Mouse (Mus musculus): ENCODE results near the gene Twf1. TPM values are rescaled to one million over a fixed set of nuclear protein-coding genes. Genes with fewer than 3 reads are reported as not detected.

Gene Twf1
- polyA plus RNA-seq (2014; fragmentation: Nextera tagmentation; extraction: Ambion mirVana): 113 and 115 TPM in 2 replicates

- H3K36me3 ChIP-seq (ENCODE audit: control insufficient read depth, insufficient read depth, low read length): no peaks in the 10 kb centered on the region
- H3K9me3 ChIP-seq (ENCODE audit: control insufficient read depth, low read length): no peaks in the 10 kb centered on the region
- DNase-seq (ENCODE audit: low spot score): peak; percentile 98
- under 1% methylated on average over 65 of the region's 70 CpGs for WGBS
- peak within 1 kb of the TSS; percentile 89 for H3K4me3 ChIP-seq (ENCODE audit: low read depth, low read length)
- peak within 1 kb of the TSS; percentile 71 for H3K4me2 ChIP-seq (replicated peaks; ENCODE audit: low read depth, low read length)
- peak; percentile 99 for ATAC-seq (ENCODE audit: low FRiP score)
- peak within 1 kb of the TSS; percentile 94 for H3K9ac ChIP-seq (ENCODE audit: low read depth, low read length)
- H3K27ac ChIP-seq (ENCODE audit: low read depth, low read length): peak within 1 kb of the TSS; percentile 70
- H3K27me3 ChIP-seq (ENCODE audit: control insufficient read depth, insufficient read depth, low read length): no peaks in the 10 kb centered on the region
- H3K4me1 ChIP-seq (replicated peaks; ENCODE audit: control insufficient read depth, insufficient read depth, low read length): no peaks in the 10 kb centered on the region
Measured at GRCm38 (mm10) chr15:94589219-94590075, at the start of gene Twf1. Twf1 (minus strand) TSS chr15:94589889.

DNA sequence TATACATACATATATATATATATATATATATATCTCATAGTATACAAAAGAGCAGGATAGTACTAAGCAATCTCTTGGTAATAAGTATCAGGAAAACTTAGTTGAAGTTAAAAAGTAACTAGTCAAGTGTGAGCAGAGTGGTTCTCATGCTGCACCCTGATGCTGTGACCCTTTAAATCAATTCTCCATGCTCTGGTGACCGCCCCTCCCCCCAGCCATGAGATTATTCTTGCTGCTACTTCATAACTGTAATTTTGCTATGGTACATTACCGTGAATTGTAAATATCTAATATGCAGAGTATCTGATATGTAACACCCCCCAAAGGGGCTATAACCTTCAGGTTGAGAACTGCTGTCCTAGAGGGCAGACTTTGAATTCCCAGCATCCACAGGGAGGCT lies 49.4 kb upstream of the Twf1 start:
- no peak overlapping the region for H3K4me2 ChIP-seq (replicated peaks; ENCODE audit: low read depth, low read length)
- WGBS: 87% methylated on average over 2 of the region's 2 CpGs
- no peaks in the 10 kb centered on the region for H3K27me3 ChIP-seq (ENCODE audit: control insufficient read depth, insufficient read depth, low read length)
- H3K36me3 ChIP-seq (ENCODE audit: control insufficient read depth, insufficient read depth, low read length): no peaks in the 10 kb centered on the region
- ATAC-seq (ENCODE audit: low FRiP score) (no peak), DNase-seq (ENCODE audit: low spot score) (no peak)
- H3K4me1 ChIP-seq (replicated peaks; ENCODE audit: control insufficient read depth, insufficient read depth, low read length): no peaks in the 10 kb centered on the region
- H3K9me3 ChIP-seq (ENCODE audit: control insufficient read depth, low read length): no peaks in the 10 kb centered on the region
- H3K9ac ChIP-seq (ENCODE audit: low read depth, low read length): no peak overlapping the region
- H3K4me3 ChIP-seq (ENCODE audit: low read depth, low read length): no peak overlapping the region
- H3K27ac ChIP-seq (ENCODE audit: low read depth, low read length): no peak overlapping the region

- ATAC-seq (ENCODE audit: low FRiP score): no peak
- Histone ChIP-seq H3K4me3 (ENCODE audit: low read depth, low read length) (no peak overlapping the region), H3K4me1 (replicated peaks; ENCODE audit: control insufficient read depth, insufficient read depth, low read length) (no peaks in the 10 kb centered on the region), H3K9me3 (ENCODE audit: control insufficient read depth, low read length) (no peaks in the 10 kb centered on the region), H3K27ac (ENCODE audit: low read depth, low read length) (no peak overlapping the region), H3K4me2 (replicated peaks; ENCODE audit: low read depth, low read length) (no peak overlapping the region), H3K9ac (ENCODE audit: low read depth, low read length) (no peak overlapping the region), H3K36me3 (ENCODE audit: control insufficient read depth, insufficient read depth, low read length) (no peaks in the 10 kb centered on the region), H3K27me3 (ENCODE audit: control insufficient read depth, insufficient read depth, low read length) (no peaks in the 10 kb centered on the region)
- 85% methylated on average over 2 of the region's 2 CpGs for WGBS
- DNase-seq (ENCODE audit: low spot score): no peak
Measured at GRCm38 (mm10) chr15:94638207-94638606, 48.5 kb upstream of the Twf1 start.

- WGBS: 77% methylated on average over 11 of the region's 11 CpGs
- no peak for DNase-seq (ENCODE audit: low spot score)
Measured at GRCm38 (mm10) chr15:94634524-94634923, 44.8 kb upstream of the Twf1 start.

DNA sequence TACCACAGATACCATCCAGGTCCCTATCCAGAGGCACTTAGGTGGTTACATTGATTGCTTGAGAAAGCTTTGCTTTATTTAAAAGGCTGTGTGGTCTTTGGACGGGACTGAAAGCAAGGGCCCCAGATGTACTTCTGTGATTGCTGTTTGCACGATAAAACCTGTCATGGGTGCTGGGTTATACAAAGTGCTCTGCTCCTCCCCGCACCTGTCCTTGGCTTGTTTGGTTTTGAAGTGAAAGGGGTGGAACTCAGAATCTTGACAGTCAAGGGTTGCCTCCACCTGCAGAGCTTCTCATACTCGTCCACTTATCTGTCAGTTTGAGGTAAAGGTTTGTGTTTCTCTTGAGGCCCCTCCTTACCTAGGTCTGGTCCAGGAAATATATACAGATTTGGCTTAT lies 40.9 kb upstream of the Twf1 start:
- ATAC-seq (ENCODE audit: low FRiP score) (no peak), DNase-seq (ENCODE audit: low spot score) (no peak)
- no peak overlapping the region for H3K27ac ChIP-seq (ENCODE audit: low read depth, low read length)
- WGBS: 78% methylated on average over 4 of the region's 4 CpGs
- no peaks in the 10 kb centered on the region for H3K36me3 ChIP-seq (ENCODE audit: control insufficient read depth, insufficient read depth, low read length)
- no peak overlapping the region for H3K4me2 ChIP-seq (replicated peaks; ENCODE audit: low read depth, low read length)
- H3K4me3 ChIP-seq (ENCODE audit: low read depth, low read length): no peak overlapping the region
- H3K27me3 ChIP-seq (ENCODE audit: control insufficient read depth, insufficient read depth, low read length): no peaks in the 10 kb centered on the region
- no peaks in the 10 kb centered on the region for H3K9me3 ChIP-seq (ENCODE audit: control insufficient read depth, low read length)
- no peak overlapping the region for H3K9ac ChIP-seq (ENCODE audit: low read depth, low read length)
- H3K4me1 ChIP-seq (replicated peaks; ENCODE audit: control insufficient read depth, insufficient read depth, low read length): no peaks in the 10 kb centered on the region

More at GRCm38 (mm10) chr15:94634524-94634923, 44.8 kb upstream of the Twf1 start:
- Histone ChIP-seq H3K4me3 (ENCODE audit: low read depth, low read length) (no peak overlapping the region), H3K27me3 (ENCODE audit: control insufficient read depth, insufficient read depth, low read length) (no peaks in the 10 kb centered on the region), H3K27ac (ENCODE audit: low read depth, low read length) (no peak overlapping the region), H3K4me2 (replicated peaks; ENCODE audit: low read depth, low read length) (no peak overlapping the region), H3K9me3 (ENCODE audit: control insufficient read depth, low read length) (no peaks in the 10 kb centered on the region), H3K9ac (ENCODE audit: low read depth, low read length) (no peak overlapping the region), H3K36me3 (ENCODE audit: control insufficient read depth, insufficient read depth, low read length) (no peaks in the 10 kb centered on the region), H3K4me1 (replicated peaks; ENCODE audit: control insufficient read depth, insufficient read depth, low read length) (no peaks in the 10 kb centered on the region)
- ATAC-seq (ENCODE audit: low FRiP score): no peak

DNA sequence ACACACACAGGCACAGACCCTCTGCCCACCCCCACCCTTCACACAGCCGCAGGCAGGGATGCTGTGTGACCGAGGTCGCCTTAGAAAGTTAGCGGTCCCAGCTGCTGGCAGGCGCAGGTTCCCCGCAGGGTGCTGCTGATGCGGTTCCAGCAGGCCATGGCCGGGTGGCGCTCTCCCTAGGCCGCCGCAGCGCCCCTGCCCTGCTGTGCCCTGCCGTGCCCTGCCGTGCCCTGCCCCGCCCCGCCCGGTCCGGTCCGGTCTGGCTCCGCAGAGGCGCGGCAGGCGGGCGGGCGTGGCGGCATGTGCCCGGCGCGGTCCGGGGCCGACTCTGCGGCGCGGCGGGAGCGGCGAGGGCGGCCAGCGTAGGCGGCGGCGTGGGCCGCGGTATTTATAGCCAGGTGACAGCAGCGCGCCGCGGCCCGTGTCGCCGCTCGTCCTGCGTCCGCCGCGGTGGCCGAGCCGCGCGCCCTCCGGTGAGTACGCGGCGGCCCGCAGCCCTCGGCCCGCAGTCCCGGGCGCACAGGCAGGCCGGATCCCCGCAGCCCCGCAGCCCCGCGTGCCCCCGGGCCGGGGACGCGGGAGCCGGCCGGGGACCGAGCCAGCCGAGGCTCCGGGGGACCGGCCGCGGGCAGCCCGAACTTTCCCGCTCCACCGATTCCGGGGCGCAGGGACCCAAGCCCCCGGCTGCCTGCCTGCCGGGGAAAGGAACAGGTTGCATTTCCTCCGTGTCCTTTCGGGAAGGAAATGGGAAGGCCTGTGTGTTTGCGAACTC lies 39.3 kb upstream of the Twf1 start, which contains the start of gene Tmem117:
Gene Tmem117 (plus strand): TSS at position 403 of the 772 bp plus-strand sequence.
- H3K4me3 ChIP-seq (ENCODE audit: low read depth, low read length): peak within 1 kb of the TSS; percentile 50
- ATAC-seq (ENCODE audit: low FRiP score) (peak; percentile 76), DNase-seq (ENCODE audit: low spot score) (peak; percentile 53)
- H3K4me2 ChIP-seq (replicated peaks; ENCODE audit: low read depth, low read length): peak within 1 kb of the TSS; percentile 98
- no peaks in the 10 kb centered on the region for H3K4me1 ChIP-seq (replicated peaks; ENCODE audit: control insufficient read depth, insufficient read depth, low read length)
- H3K9ac ChIP-seq (ENCODE audit: low read depth, low read length): peak within 1 kb of the TSS; percentile 58
- H3K36me3 ChIP-seq (ENCODE audit: control insufficient read depth, insufficient read depth, low read length): no peaks in the 10 kb centered on the region
- H3K9me3 ChIP-seq (ENCODE audit: control insufficient read depth, low read length): no peaks in the 10 kb centered on the region
- H3K27me3 ChIP-seq (ENCODE audit: control insufficient read depth, insufficient read depth, low read length): no peaks in the 10 kb centered on the region
- no peak within 1 kb of the TSS for H3K27ac ChIP-seq (ENCODE audit: low read depth, low read length)
- WGBS: 1% methylated on average over 72 of the region's 96 CpGs

DNA sequence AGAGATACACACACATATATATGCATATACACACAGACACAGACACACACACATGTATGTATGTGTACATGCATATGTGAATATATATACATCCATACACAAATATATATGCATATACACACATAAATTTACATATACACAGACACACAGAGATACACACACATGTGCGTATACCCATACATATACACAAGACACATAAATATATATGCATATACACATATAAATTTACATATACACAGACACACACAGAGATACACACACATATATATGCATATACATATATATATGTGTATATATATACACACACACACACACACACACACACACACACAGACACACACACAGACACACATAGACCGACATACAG lies 38.8 kb upstream of the Twf1 start:
- ATAC-seq (ENCODE audit: low FRiP score) (no peak; the same call in 1 of the 2 replicates), DNase-seq (ENCODE audit: low spot score) (no peak)
- peak overlapping the region; percentile 50 for H3K4me3 ChIP-seq (ENCODE audit: low read depth, low read length)
- no peak overlapping the region for H3K27ac ChIP-seq (ENCODE audit: low read depth, low read length)
- H3K27me3 ChIP-seq (ENCODE audit: control insufficient read depth, insufficient read depth, low read length): no peaks in the 10 kb centered on the region
- no peak overlapping the region; the same call in 1 of the 2 replicates for H3K9ac ChIP-seq (ENCODE audit: low read depth, low read length)
- H3K4me1 ChIP-seq (replicated peaks; ENCODE audit: control insufficient read depth, insufficient read depth, low read length): no peaks in the 10 kb centered on the region
- 55% methylated on average over 2 of the region's 2 CpGs for WGBS
- peak overlapping the region; percentile 98 for H3K4me2 ChIP-seq (replicated peaks; ENCODE audit: low read depth, low read length)
- no peaks in the 10 kb centered on the region for H3K36me3 ChIP-seq (ENCODE audit: control insufficient read depth, insufficient read depth, low read length)
- H3K9me3 ChIP-seq (ENCODE audit: control insufficient read depth, low read length): no peaks in the 10 kb centered on the region

DNA sequence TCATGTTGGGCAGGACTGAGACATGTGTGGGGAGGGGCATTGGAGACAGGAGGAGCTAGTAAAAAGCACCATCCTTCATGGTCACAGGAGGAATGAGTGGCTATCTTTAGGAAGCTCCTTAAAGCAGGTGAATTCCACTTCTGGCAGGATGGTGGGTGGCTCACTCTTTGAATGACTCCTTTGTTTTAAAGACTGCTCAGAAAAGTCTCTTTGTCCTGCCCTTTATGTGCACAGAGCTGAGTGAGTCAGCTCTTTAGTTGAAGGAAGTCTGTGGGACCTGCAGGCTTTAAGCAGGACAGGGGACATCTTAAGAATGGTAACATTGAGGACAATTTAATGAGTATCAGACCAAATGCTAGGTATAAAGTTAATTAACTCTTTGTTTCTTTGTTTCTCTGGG lies 31.2 kb upstream of the Twf1 start:
- H3K9ac ChIP-seq (ENCODE audit: low read depth, low read length): no peak overlapping the region
- no peaks in the 10 kb centered on the region for H3K4me1 ChIP-seq (replicated peaks; ENCODE audit: control insufficient read depth, insufficient read depth, low read length)
- no peak overlapping the region for H3K4me3 ChIP-seq (ENCODE audit: low read depth, low read length)
- H3K9me3 ChIP-seq (ENCODE audit: control insufficient read depth, low read length): no peaks in the 10 kb centered on the region
- DNase-seq (ENCODE audit: low spot score): no peak
- no peak overlapping the region for H3K4me2 ChIP-seq (replicated peaks; ENCODE audit: low read depth, low read length)
- H3K27ac ChIP-seq (ENCODE audit: low read depth, low read length): no peak overlapping the region
- H3K36me3 ChIP-seq (ENCODE audit: control insufficient read depth, insufficient read depth, low read length): no peaks in the 10 kb centered on the region
- no peaks in the 10 kb centered on the region for H3K27me3 ChIP-seq (ENCODE audit: control insufficient read depth, insufficient read depth, low read length)
- no peak for ATAC-seq (ENCODE audit: low FRiP score)

Data from hindbrain, embryonic 11.5 days (tissue).